Mouse (Mus musculus): ENCODE data around the gene Kif13a. TPM values are rescaled to one million over a fixed set of nuclear protein-coding genes. Genes with fewer than 3 reads are reported as not detected.
A peak's percentile ranks its signal among the peaks of the same experiment; 100 is the strongest.

The Kif13a gene
- polyA plus RNA-seq, 1 experiment, result 10.7 TPM

GRCm38 (mm10) chr13:46840676-46841075, 89.0 kb downstream of the Kif13a start:
- Histone ChIP-seq H3K27ac (ENCODE audit: control insufficient read depth, insufficient read depth, low read depth, low read length, poor library complexity) (no peak overlapping the region), H3K4me3 (replicated peaks; ENCODE audit: control insufficient read depth, low read depth, low read length) (no peak overlapping the region), H3K4me1 (ENCODE audit: control insufficient read depth, insufficient read depth, low read length) (no peaks in the 10 kb centered on the region)
- no peak for TF ChIP-seq CTCF (IDR thresholded peaks at IDR 0.05; ENCODE audit: control insufficient read depth, insufficient read depth, low read length)
- no peak for TF ChIP-seq POLR2A (IDR thresholded peaks at IDR 0.05; ENCODE audit: borderline replicate concordance, control insufficient read depth, low read depth, low read length)
- 86% methylated on average over 13 of the region's 13 CpGs for WGBS

GRCm38 (mm10) chr13:46839236-46839635, 90.4 kb downstream of the Kif13a start:
- Histone ChIP-seq H3K4me1 (ENCODE audit: control insufficient read depth, insufficient read depth, low read length) (no peaks in the 10 kb centered on the region), H3K27ac (ENCODE audit: control insufficient read depth, insufficient read depth, low read depth, low read length, poor library complexity) (no peak overlapping the region), H3K4me3 (replicated peaks; ENCODE audit: control insufficient read depth, low read depth, low read length) (no peak overlapping the region)
- WGBS, result 61% methylated on average over 3 of the region's 3 CpGs
- TF ChIP-seq POLR2A (IDR thresholded peaks at IDR 0.05; ENCODE audit: borderline replicate concordance, control insufficient read depth, low read depth, low read length), result no peak
- no peak for TF ChIP-seq CTCF (IDR thresholded peaks at IDR 0.05; ENCODE audit: control insufficient read depth, insufficient read depth, low read length)

- TF ChIP-seq CTCF (IDR thresholded peaks at IDR 0.05; ENCODE audit: control insufficient read depth, insufficient read depth, low read length), result peak; percentile 36; the same call in 1 of the 2 replicates
- TF ChIP-seq POLR2A (IDR thresholded peaks at IDR 0.05; ENCODE audit: borderline replicate concordance, control insufficient read depth, low read depth, low read length), result no peak
- H3K4me3 ChIP-seq (replicated peaks; ENCODE audit: control insufficient read depth, low read depth, low read length), result no peak overlapping the region
- H3K4me1 ChIP-seq (ENCODE audit: control insufficient read depth, insufficient read depth, low read length), result no peaks in the 10 kb centered on the region
- no peak overlapping the region for H3K27ac ChIP-seq (ENCODE audit: control insufficient read depth, insufficient read depth, low read depth, low read length, poor library complexity)
- WGBS, result 34% methylated on average over 2 of the region's 2 CpGs
Observed at GRCm38 (mm10) chr13:46838551-46838950, 91.1 kb downstream of the Kif13a start.

GRCm38 (mm10) chr13:46835351-46835750, 94.3 kb downstream of the Kif13a start:
- 86% methylated on average over 11 of the region's 11 CpGs for WGBS

GRCm38 (mm10) chr13:46834805-46835204, 94.9 kb downstream of the Kif13a start:
- 87% methylated on average over 10 of the region's 10 CpGs for WGBS
- 0 out of 2 replicates have a peak, but pooled peaks have one; percentile 15 for TF ChIP-seq CTCF (IDR thresholded peaks at IDR 0.05; ENCODE audit: control insufficient read depth, insufficient read depth, low read length)
- no peak for TF ChIP-seq POLR2A (IDR thresholded peaks at IDR 0.05; ENCODE audit: borderline replicate concordance, control insufficient read depth, low read depth, low read length)

More at GRCm38 (mm10) chr13:46835351-46835750, 94.3 kb downstream of the Kif13a start:
- H3K27ac ChIP-seq (ENCODE audit: control insufficient read depth, insufficient read depth, low read depth, low read length, poor library complexity), result no peak overlapping the region
- no peak overlapping the region for H3K4me3 ChIP-seq (replicated peaks; ENCODE audit: control insufficient read depth, low read depth, low read length)
- no peaks in the 10 kb centered on the region for H3K4me1 ChIP-seq (ENCODE audit: control insufficient read depth, insufficient read depth, low read length)
- TF ChIP-seq POLR2A (IDR thresholded peaks at IDR 0.05; ENCODE audit: borderline replicate concordance, control insufficient read depth, low read depth, low read length) (no peak), CTCF (IDR thresholded peaks at IDR 0.05; ENCODE audit: control insufficient read depth, insufficient read depth, low read length) (no peak)

GRCm38 (mm10) chr13:46833586-46833985, 96.1 kb downstream of the Kif13a start:
- Histone ChIP-seq H3K27ac (ENCODE audit: control insufficient read depth, insufficient read depth, low read depth, low read length, poor library complexity) (no peak overlapping the region), H3K4me1 (ENCODE audit: control insufficient read depth, insufficient read depth, low read length) (no peaks in the 10 kb centered on the region), H3K4me3 (replicated peaks; ENCODE audit: control insufficient read depth, low read depth, low read length) (no peak overlapping the region)
- no peak for TF ChIP-seq POLR2A (IDR thresholded peaks at IDR 0.05; ENCODE audit: borderline replicate concordance, control insufficient read depth, low read depth, low read length)
- TF ChIP-seq CTCF (IDR thresholded peaks at IDR 0.05; ENCODE audit: control insufficient read depth, insufficient read depth, low read length), result no peak
- WGBS, result 87% methylated on average over 5 of the region's 5 CpGs

More at GRCm38 (mm10) chr13:46834805-46835204, 94.9 kb downstream of the Kif13a start:
- Histone ChIP-seq H3K4me3 (replicated peaks; ENCODE audit: control insufficient read depth, low read depth, low read length) (no peak overlapping the region), H3K27ac (ENCODE audit: control insufficient read depth, insufficient read depth, low read depth, low read length, poor library complexity) (no peak overlapping the region), H3K4me1 (ENCODE audit: control insufficient read depth, insufficient read depth, low read length) (no peaks in the 10 kb centered on the region)

GRCm38 (mm10) chr13:46832956-46833355, 96.7 kb downstream of the Kif13a start:
- Histone ChIP-seq H3K4me1 (ENCODE audit: control insufficient read depth, insufficient read depth, low read length) (no peaks in the 10 kb centered on the region), H3K27ac (ENCODE audit: control insufficient read depth, insufficient read depth, low read depth, low read length, poor library complexity) (no peak overlapping the region), H3K4me3 (replicated peaks; ENCODE audit: control insufficient read depth, low read depth, low read length) (no peak overlapping the region)
- peak; percentile 56 for TF ChIP-seq CTCF (IDR thresholded peaks at IDR 0.05; ENCODE audit: control insufficient read depth, insufficient read depth, low read length)
- TF ChIP-seq POLR2A (IDR thresholded peaks at IDR 0.05; ENCODE audit: borderline replicate concordance, control insufficient read depth, low read depth, low read length), result no peak
- WGBS, result 61% methylated on average over 3 of the region's 3 CpGs

- H3K27ac ChIP-seq (ENCODE audit: control insufficient read depth, insufficient read depth, low read depth, low read length, poor library complexity), result no peak overlapping the region
- TF ChIP-seq POLR2A (IDR thresholded peaks at IDR 0.05; ENCODE audit: borderline replicate concordance, control insufficient read depth, low read depth, low read length) (no peak), CTCF (IDR thresholded peaks at IDR 0.05; ENCODE audit: control insufficient read depth, insufficient read depth, low read length) (no peak)
- WGBS, result 90% methylated on average over 4 of the region's 4 CpGs
- no peaks in the 10 kb centered on the region for H3K4me1 ChIP-seq (ENCODE audit: control insufficient read depth, insufficient read depth, low read length)
- H3K4me3 ChIP-seq (replicated peaks; ENCODE audit: control insufficient read depth, low read depth, low read length), result no peak overlapping the region
Observed at GRCm38 (mm10) chr13:46823271-46823670, 106.4 kb downstream of the Kif13a start.

- 62% methylated on average over 8 of the region's 8 CpGs for WGBS
- Histone ChIP-seq H3K4me3 (replicated peaks; ENCODE audit: control insufficient read depth, low read depth, low read length) (no peak overlapping the region), H3K4me1 (ENCODE audit: control insufficient read depth, insufficient read depth, low read length) (no peaks in the 10 kb centered on the region), H3K27ac (ENCODE audit: control insufficient read depth, insufficient read depth, low read depth, low read length, poor library complexity) (no peak overlapping the region)
- no peak for TF ChIP-seq CTCF (IDR thresholded peaks at IDR 0.05; ENCODE audit: control insufficient read depth, insufficient read depth, low read length)
- no peak for TF ChIP-seq POLR2A (IDR thresholded peaks at IDR 0.05; ENCODE audit: borderline replicate concordance, control insufficient read depth, low read depth, low read length)
Observed at GRCm38 (mm10) chr13:46822200-46822599, 107.5 kb downstream of the Kif13a start.

All from bone marrow, adult 2 months (tissue).